Mouse (Mus musculus) midbrain, embryonic 13.5 days (tissue): ENCODE data around the gene Gpr156. TPM values are rescaled to one million over a fixed set of nuclear protein-coding genes. Genes with fewer than 3 reads are reported as not detected.
"Not testable (repeated sequence)": the region's sequence is repeated elsewhere in the genome, so short reads cannot be mapped to it uniquely, and the experiment has no call there.

Source experiments
- ATAC-seq: fragments of 200-750 bp; cut with Nextera tagmentation; 2 replicates; pipeline ENCODE4 v1.8.0; 2017; ENCODE audit warnings: mild to moderate bottlenecking, moderate TSS enrichment, moderate library complexity
- H3K27ac ChIP-seq: fragments of 300-500 bp; sonication (generic); 2 replicates; pipeline ENCODE4 v1.5.1; 2015; ENCODE audit warnings: inconsistent platforms, mild to moderate bottlenecking, moderate library complexity
- H3K27me3 ChIP-seq: fragments of 300-500 bp; sonication (generic); 2 replicates; pipeline ENCODE4 v1.6.1; 2015; ENCODE audit warnings: mild to moderate bottlenecking, inconsistent platforms
- H3K36me3 ChIP-seq: fragments of 300-500 bp; sonication (generic); 2 replicates; pipeline ENCODE4 v1.6.1; 2015; ENCODE audit warnings: mild to moderate bottlenecking, inconsistent platforms
- H3K4me1 ChIP-seq: fragments of 300-500 bp; sonication (generic); replicated peaks from 2 replicates; pipeline ENCODE4 v1.6.1; 2015; ENCODE audit warnings: inconsistent platforms
- H3K4me2 ChIP-seq: fragments of 300-500 bp; sonication (generic); replicated peaks from 2 replicates; pipeline ENCODE4 v1.6.1; 2015; ENCODE audit warnings: moderate library complexity, mild to moderate bottlenecking, inconsistent platforms
- H3K4me3 ChIP-seq: fragments of 300-500 bp; sonication (generic); replicated peaks from 2 replicates; pipeline ENCODE4 v1.5.1; 2015; ENCODE audit warnings: mild to moderate bottlenecking, inconsistent platforms
- H3K9ac ChIP-seq: fragments of 300-500 bp; sonication (generic); replicated peaks from 2 replicates; pipeline ENCODE4 v1.6.1; 2015; ENCODE audit warnings: mild to moderate bottlenecking, inconsistent platforms
- H3K9me3 ChIP-seq: fragments of 300-500 bp; sonication (generic); 2 replicates; pipeline ENCODE4 v1.6.1; 2016; ENCODE audit warnings: mild to moderate bottlenecking, inconsistent platforms
- WGBS: fragments of 180-500 bp; shearing (Covaris S2); methylation state at CpG from one replicate; pipeline ENCODE4 v1.1.7; 2015; 5-methylcytosine and 5-hydroxymethylcytosine counted together
- polyA plus RNA-seq: library from polyadenylated mRNA; unstranded; fragments of >200 nt; fragmentation: Nextera tagmentation; extraction: Ambion mirVana; gene quantifications from 2 replicates; pipeline ENCODE4 v1.2.1, GENCODE M21; 2015

Gene Gpr156
- polyA plus RNA-seq, 1 experiment from 2014 or later: 9.4 TPM

GRCm38 (mm10) chr16:38012382-38012781 lies 96.1 kb downstream of the Gpr156 start:
- Histone ChIP-seq H3K4me2 (no peak overlapping the region), H3K27ac (no peak overlapping the region), H3K4me3 (no peak overlapping the region), H3K4me1 (no peaks in the 10 kb centered on the region), H3K27me3 (no peaks in the 10 kb centered on the region), H3K9ac (no peak overlapping the region), H3K36me3 (no peaks in the 10 kb centered on the region), H3K9me3 (no peaks in the 10 kb centered on the region)
- WGBS: 78% methylated on average over 5 of the region's 5 CpGs
- ATAC-seq: no peak

- Histone ChIP-seq H3K9ac (no peak overlapping the region), H3K27ac (no peak overlapping the region), H3K4me1 (peaks cover 3% of the 10 kb centered on the region), H3K9me3 (no peaks in the 10 kb centered on the region), H3K36me3 (no peaks in the 10 kb centered on the region), H3K4me3 (no peak overlapping the region), H3K27me3 (no peaks in the 10 kb centered on the region), H3K4me2 (no peak overlapping the region)
- no peak for ATAC-seq
- WGBS: 84% methylated on average over 4 of the region's 4 CpGs
Observed at GRCm38 (mm10) chr16:38012891-38013290, 96.6 kb downstream of the Gpr156 start.

- WGBS: 91% methylated on average over 4 of the region's 4 CpGs
- Histone ChIP-seq H3K9ac (no peak overlapping the region), H3K27me3 (no peaks in the 10 kb centered on the region), H3K4me3 (no peak overlapping the region), H3K36me3 (no peaks in the 10 kb centered on the region), H3K9me3 (no peaks in the 10 kb centered on the region), H3K4me1 (peaks cover 6% of the 10 kb centered on the region), H3K27ac (no peak overlapping the region), H3K4me2 (no peak overlapping the region)
- no peak for ATAC-seq
Observed at GRCm38 (mm10) chr16:38014951-38015350, 98.7 kb downstream of the Gpr156 start.

GRCm38 (mm10) chr16:38016928-38017524 lies 100.7 kb downstream of the Gpr156 start:
- Histone ChIP-seq H3K4me1 (peaks cover 6% of the 10 kb centered on the region), H3K9me3 (no peaks in the 10 kb centered on the region), H3K27me3 (no peaks in the 10 kb centered on the region), H3K27ac (no peak overlapping the region), H3K4me3 (no peak overlapping the region), H3K36me3 (no peaks in the 10 kb centered on the region), H3K4me2 (no peak overlapping the region), H3K9ac (no peak overlapping the region)
- WGBS: 86% methylated on average over 8 of the region's 8 CpGs
- ATAC-seq: no peak

- ATAC-seq: no peak
Observed at GRCm38 (mm10) chr16:38017958-38018376, 101.7 kb downstream of the Gpr156 start.

GRCm38 (mm10) chr16:38032644-38033043 lies 116.3 kb downstream of the Gpr156 start:
- H3K4me3 ChIP-seq: no peak overlapping the region
- no peak overlapping the region for H3K4me2 ChIP-seq
- H3K36me3 ChIP-seq: no peaks in the 10 kb centered on the region
- no peaks in the 10 kb centered on the region for H3K9me3 ChIP-seq
- WGBS: 93% methylated on average over 9 of the region's 9 CpGs
- H3K4me1 ChIP-seq: no peaks in the 10 kb centered on the region
- no peak for ATAC-seq
- H3K9ac ChIP-seq: no peak overlapping the region
- no peak overlapping the region for H3K27ac ChIP-seq
- H3K27me3 ChIP-seq: no peaks in the 10 kb centered on the region

More at GRCm38 (mm10) chr16:38017958-38018376, 101.7 kb downstream of the Gpr156 start:
- H3K36me3 ChIP-seq: no peaks in the 10 kb centered on the region
- WGBS: 15% methylated on average over 4 of the region's 4 CpGs
- H3K4me2 ChIP-seq: no peak overlapping the region
- no peak overlapping the region for H3K4me3 ChIP-seq
- H3K27ac ChIP-seq: no peak overlapping the region
- no peaks in the 10 kb centered on the region for H3K27me3 ChIP-seq
- no peaks in the 10 kb centered on the region for H3K9me3 ChIP-seq
- H3K4me1 ChIP-seq: peaks cover 6% of the 10 kb centered on the region
- H3K9ac ChIP-seq: no peak overlapping the region

- H3K9me3 ChIP-seq: no peaks in the 10 kb centered on the region
- 80% methylated on average over 5 of the region's 5 CpGs for WGBS
- no peak overlapping the region for H3K27ac ChIP-seq
Observed at GRCm38 (mm10) chr16:38033071-38033470, 116.8 kb downstream of the Gpr156 start.

GRCm38 (mm10) chr16:38038101-38038500 lies 121.8 kb downstream of the Gpr156 start:
- H3K4me2 ChIP-seq, H3K27ac ChIP-seq, ATAC-seq, H3K27me3 ChIP-seq, H3K36me3 ChIP-seq, H3K9ac ChIP-seq, H3K4me3 ChIP-seq, H3K4me1 ChIP-seq, H3K9me3 ChIP-seq: not testable (repeated sequence)
- 75% methylated on average over 4 of the region's 4 CpGs for WGBS

More at GRCm38 (mm10) chr16:38033071-38033470, 116.8 kb downstream of the Gpr156 start:
- H3K9ac ChIP-seq: no peak overlapping the region
- no peaks in the 10 kb centered on the region for H3K36me3 ChIP-seq
- no peak overlapping the region for H3K4me3 ChIP-seq
- no peak for ATAC-seq
- H3K27me3 ChIP-seq: no peaks in the 10 kb centered on the region
- H3K4me1 ChIP-seq: no peaks in the 10 kb centered on the region
- H3K4me2 ChIP-seq: no peak overlapping the region

GRCm38 (mm10) chr16:38042160-38042559 lies 125.9 kb downstream of the Gpr156 start:
- WGBS: 80% methylated on average over 1 of the region's 1 CpGs
- no peaks in the 10 kb centered on the region for H3K4me1 ChIP-seq
- no peak overlapping the region for H3K9ac ChIP-seq
- no peak overlapping the region for H3K27ac ChIP-seq
- H3K36me3 ChIP-seq: no peaks in the 10 kb centered on the region
- H3K4me2 ChIP-seq: no peak overlapping the region
- ATAC-seq: no peak
- H3K9me3 ChIP-seq: no peaks in the 10 kb centered on the region
- H3K27me3 ChIP-seq: no peaks in the 10 kb centered on the region
- no peak overlapping the region for H3K4me3 ChIP-seq

GRCm38 (mm10) chr16:38044551-38044950 lies 128.3 kb downstream of the Gpr156 start:
- Histone ChIP-seq H3K4me3 (no peak overlapping the region), H3K36me3 (no peaks in the 10 kb centered on the region), H3K27ac (no peak overlapping the region), H3K9me3 (no peaks in the 10 kb centered on the region), H3K27me3 (no peaks in the 10 kb centered on the region), H3K9ac (no peak overlapping the region), H3K4me1 (no peaks in the 10 kb centered on the region), H3K4me2 (no peak overlapping the region)
- ATAC-seq: no peak
- WGBS: 94% methylated on average over 5 of the region's 5 CpGs

- Histone ChIP-seq H3K9ac (no peak overlapping the region), H3K9me3 (no peaks in the 10 kb centered on the region), H3K36me3 (no peaks in the 10 kb centered on the region), H3K4me3 (no peak overlapping the region), H3K4me2 (no peak overlapping the region), H3K4me1 (no peaks in the 10 kb centered on the region), H3K27ac (no peak overlapping the region), H3K27me3 (no peaks in the 10 kb centered on the region)
- 76% methylated on average over 23 of the region's 23 CpGs for WGBS
- ATAC-seq: no peak
Observed at GRCm38 (mm10) chr16:38047781-38048558, 131.7 kb downstream of the Gpr156 start.
